Mouse (Mus musculus): ENCODE measurements around the gene Ankzf1.

- TF ChIP-seq CTCF (IDR thresholded peaks at IDR 0.05; ENCODE audit: low read depth) (no peak), EP300 (IDR thresholded peaks at IDR 0.05; ENCODE audit: low read depth) (no peak)
Observed at GRCm38 (mm10) chr1:75191258-75191621, 711 bp upstream of the Ankzf1 start.

Measured in liver, postnatal 0 days (tissue).